Mouse (Mus musculus) heart, adult 2 months (tissue): ENCODE measurements around the gene Lgals3.
"Not testable (repeated sequence)": the region's sequence is repeated elsewhere in the genome, so short reads cannot be mapped to it uniquely, and the experiment has no call there.

Source experiments
- CTCF ChIP-seq: fragments of 200-600 bp; IDR thresholded peaks from 2 replicates; pipeline ENCODE4 v1.8.1; 2022; ENCODE audit warnings: antibody characterized with exemption, mild to moderate bottlenecking, moderate library complexity
- POLR2A ChIP-seq: fragments of 200-500 bp; IDR thresholded peaks from 2 replicates; pipeline ENCODE4 v1.6.1; 2011; ENCODE audit warnings: mild to moderate bottlenecking, low read depth, low read length, control low read depth; ENCODE audit not compliant: insufficient read depth

DNA sequence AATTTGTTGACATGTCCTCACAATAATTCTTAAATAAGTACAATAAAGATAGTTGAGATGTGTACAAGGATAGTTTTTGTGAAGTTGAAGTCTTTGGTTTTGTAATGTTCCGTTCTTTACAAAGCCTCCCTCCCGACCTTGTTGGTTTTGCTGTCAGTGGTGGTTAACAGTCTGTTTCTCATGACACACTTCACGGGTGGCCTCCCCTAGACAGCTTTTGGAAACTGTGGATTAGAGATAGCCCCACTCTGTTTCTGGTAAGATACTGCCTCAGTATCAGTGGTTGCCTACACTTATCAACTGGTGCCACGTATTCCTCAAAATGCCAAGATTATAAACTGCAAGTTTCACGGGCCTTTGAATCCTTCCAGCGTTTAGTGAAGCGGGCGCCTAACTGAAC lies 46.0 kb upstream of the Lgals3 start:
- not testable (repeated sequence) for TF ChIP-seq CTCF, POLR2A
